Mouse (Mus musculus): ENCODE measurements around the gene Gm26897. TPM values are rescaled to one million over a fixed set of nuclear protein-coding genes. Genes with fewer than 3 reads are reported as not detected.

Gm26897 gene
- polyA plus RNA-seq, 1 experiment from 2014 or later, result not detected

DNA sequence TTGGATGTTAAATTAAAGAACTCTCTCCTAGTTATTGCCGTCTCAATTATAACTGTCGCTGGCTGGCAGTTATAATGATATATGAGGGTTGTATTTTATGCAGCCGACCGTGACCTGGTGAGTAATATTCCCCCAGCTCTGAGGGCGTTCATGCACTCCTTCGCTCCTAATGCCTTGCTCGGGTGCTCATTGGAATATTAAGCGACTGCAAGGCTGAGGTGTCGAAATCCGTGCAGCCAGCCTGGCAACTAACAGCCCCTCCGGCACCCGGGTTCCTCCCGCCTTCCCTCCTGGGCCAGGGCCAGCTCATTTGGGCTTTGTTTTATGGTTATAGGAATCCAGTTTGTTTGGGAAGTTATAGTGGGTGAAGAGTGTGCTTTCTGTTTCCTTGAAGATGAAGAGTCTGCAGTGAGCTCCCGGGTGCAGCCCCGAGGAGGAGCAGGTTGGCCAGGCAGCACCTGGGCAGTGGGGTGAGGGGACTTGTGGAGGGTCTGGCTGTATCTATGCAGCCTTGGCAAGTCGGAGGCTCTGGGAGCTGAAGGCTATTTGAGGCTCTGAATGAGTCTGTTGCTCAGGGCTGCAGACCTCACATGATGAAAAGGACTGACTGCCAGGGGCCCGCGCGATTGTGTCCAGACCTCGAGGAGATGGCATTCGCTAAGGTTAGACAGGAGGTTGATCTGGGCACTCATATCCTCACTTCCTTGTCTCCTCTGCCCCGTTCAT is 8.4 kb upstream of the Gm26897 start:
- 69% methylated on average over 22 of the region's 22 CpGs for WGBS
- Histone ChIP-seq H3K36me3 (no peaks in the 10 kb centered on the region), H3K27me3 (ENCODE audit: low read depth, poor library complexity, severe bottlenecking) (peaks cover 56% of the 10 kb centered on the region), H3K27ac (replicated peaks) (peak overlapping the region; percentile 61; the same call in 1 of the 2 replicates), H3K9me3 (replicated peaks) (peaks cover 6% of the 10 kb centered on the region), H3K4me3 (no peak overlapping the region), H3K4me1 (peaks cover 36% of the 10 kb centered on the region)
- no peak for DNase-seq (ENCODE audit: low spot score)

DNA sequence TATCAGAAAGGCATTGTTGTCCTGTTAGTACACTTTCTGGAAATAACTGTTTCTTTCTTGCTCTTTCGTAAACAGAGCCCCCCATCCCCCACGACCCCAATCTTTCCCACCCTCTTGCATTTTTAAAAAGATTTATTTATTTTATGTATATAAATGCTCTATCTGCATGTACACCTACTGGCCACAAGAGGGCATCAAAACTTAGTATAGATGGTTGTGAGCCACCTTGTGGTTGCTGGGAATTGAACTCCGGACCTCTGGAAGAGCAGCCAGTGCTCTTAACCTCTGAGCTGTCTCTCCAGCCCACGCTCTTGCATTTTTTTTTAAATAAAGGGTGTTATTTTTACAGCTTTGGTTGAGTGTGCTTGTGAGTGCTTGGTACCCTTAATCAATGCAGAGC is 5.3 kb upstream of the Gm26897 start:
- peaks cover 47% of the 10 kb centered on the region for H3K27me3 ChIP-seq (ENCODE audit: low read depth, poor library complexity, severe bottlenecking)
- DNase-seq (ENCODE audit: low spot score), result no peak
- H3K9me3 ChIP-seq (replicated peaks), result peaks cover 6% of the 10 kb centered on the region
- H3K36me3 ChIP-seq, result no peaks in the 10 kb centered on the region
- peaks cover 35% of the 10 kb centered on the region for H3K4me1 ChIP-seq
- no peak overlapping the region for H3K27ac ChIP-seq (replicated peaks)
- WGBS, result 77% methylated on average over 4 of the region's 4 CpGs
- H3K4me3 ChIP-seq, result no peak overlapping the region

DNA sequence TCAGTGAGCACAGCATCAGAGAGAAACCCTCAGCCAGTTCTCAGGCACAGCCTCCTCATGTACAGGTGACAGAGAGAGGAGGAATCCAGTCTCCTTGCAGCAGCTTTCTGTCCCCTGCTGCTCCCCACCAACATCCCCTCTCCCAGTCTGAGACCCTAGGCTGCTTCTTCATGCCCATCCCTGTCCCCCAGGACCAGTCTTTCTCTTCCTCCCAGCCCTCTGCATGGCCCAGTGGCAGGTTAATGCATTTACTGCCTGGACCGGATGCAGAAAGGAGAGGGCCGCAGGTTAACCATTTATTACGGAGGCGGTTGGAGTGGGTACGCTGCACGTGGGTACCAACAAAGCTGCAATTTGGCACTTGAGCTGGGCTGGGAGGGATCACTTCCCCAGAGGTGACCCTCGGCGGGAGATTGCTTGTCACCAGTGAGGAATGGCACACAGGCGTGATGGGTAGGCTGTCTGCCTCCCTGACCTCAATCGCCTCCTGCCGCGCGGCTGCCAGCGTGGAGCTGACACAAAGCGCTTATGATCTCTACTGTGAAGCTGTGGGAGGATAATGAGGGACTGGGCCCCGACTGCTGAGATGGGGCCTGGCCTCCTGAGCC is 3.1 kb upstream of the Gm26897 start:
- Histone ChIP-seq H3K36me3 (peaks cover 11% of the 10 kb centered on the region), H3K4me3 (no peak overlapping the region), H3K27me3 (ENCODE audit: low read depth, poor library complexity, severe bottlenecking) (peaks cover 56% of the 10 kb centered on the region), H3K27ac (replicated peaks) (peak overlapping the region; percentile 72), H3K4me1 (peaks cover 15% of the 10 kb centered on the region), H3K9me3 (replicated peaks) (peaks cover 6% of the 10 kb centered on the region)
- peak; percentile 35 for DNase-seq (ENCODE audit: low spot score)
- WGBS, result 34% methylated on average over 16 of the region's 16 CpGs

DNA sequence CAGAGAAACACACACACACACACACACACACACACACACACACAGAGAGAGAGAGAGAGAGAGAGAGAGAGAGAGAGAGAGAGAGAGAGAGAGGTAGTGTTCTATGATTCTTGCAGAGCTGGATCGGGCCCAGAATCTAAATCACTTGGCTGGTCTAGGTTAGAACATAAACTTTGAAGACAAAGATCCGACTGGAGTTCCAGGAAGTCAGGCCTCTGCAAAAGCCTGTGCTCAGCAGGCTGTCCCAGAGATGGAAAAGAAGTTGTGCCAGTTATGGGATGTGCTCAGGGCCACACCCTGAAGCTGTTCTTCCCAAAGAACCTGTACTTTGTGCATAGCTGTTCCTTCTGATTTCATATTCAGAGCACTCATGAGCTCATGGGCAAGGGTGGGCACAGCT is 1.5 kb upstream of the Gm26897 start:
- Histone ChIP-seq H3K4me3 (no peak overlapping the region), H3K9me3 (replicated peaks) (peaks cover 6% of the 10 kb centered on the region), H3K27me3 (ENCODE audit: low read depth, poor library complexity, severe bottlenecking) (peaks cover 63% of the 10 kb centered on the region), H3K4me1 (peaks cover 12% of the 10 kb centered on the region), H3K36me3 (peaks cover 11% of the 10 kb centered on the region), H3K27ac (replicated peaks) (no peak overlapping the region)
- no peak for DNase-seq (ENCODE audit: low spot score)
- 84% methylated on average over 2 of the region's 2 CpGs for WGBS

DNA sequence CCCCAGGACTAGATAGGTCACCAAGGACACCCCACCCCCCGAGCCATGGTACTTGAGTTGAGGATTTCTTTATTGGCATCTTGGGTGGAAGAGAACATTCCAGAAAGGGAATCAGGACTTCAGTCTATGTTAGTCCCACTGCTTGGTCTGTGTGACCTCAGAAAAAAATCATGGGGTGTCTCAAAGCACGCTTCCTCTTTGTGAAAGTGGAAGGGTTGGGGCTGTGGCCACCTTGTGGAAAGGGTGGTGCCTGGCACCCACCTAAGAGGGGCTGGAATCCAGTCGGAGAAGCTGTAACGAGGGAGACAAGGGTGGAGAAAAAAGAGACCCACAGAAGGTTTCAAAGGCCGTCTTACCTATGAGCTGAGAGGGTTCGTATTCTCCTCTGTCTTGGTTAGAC is 5.8 kb downstream of the Gm26897 start:
- Histone ChIP-seq H3K27ac (replicated peaks) (no peak overlapping the region), H3K4me3 (no peak overlapping the region), H3K27me3 (ENCODE audit: low read depth, poor library complexity, severe bottlenecking) (peaks cover 100% of the 10 kb centered on the region), H3K9me3 (replicated peaks) (no peaks in the 10 kb centered on the region), H3K36me3 (peaks cover 12% of the 10 kb centered on the region), H3K4me1 (peaks cover 38% of the 10 kb centered on the region)
- WGBS, result 80% methylated on average over 6 of the region's 6 CpGs
- DNase-seq (ENCODE audit: low spot score), result no peak

DNA sequence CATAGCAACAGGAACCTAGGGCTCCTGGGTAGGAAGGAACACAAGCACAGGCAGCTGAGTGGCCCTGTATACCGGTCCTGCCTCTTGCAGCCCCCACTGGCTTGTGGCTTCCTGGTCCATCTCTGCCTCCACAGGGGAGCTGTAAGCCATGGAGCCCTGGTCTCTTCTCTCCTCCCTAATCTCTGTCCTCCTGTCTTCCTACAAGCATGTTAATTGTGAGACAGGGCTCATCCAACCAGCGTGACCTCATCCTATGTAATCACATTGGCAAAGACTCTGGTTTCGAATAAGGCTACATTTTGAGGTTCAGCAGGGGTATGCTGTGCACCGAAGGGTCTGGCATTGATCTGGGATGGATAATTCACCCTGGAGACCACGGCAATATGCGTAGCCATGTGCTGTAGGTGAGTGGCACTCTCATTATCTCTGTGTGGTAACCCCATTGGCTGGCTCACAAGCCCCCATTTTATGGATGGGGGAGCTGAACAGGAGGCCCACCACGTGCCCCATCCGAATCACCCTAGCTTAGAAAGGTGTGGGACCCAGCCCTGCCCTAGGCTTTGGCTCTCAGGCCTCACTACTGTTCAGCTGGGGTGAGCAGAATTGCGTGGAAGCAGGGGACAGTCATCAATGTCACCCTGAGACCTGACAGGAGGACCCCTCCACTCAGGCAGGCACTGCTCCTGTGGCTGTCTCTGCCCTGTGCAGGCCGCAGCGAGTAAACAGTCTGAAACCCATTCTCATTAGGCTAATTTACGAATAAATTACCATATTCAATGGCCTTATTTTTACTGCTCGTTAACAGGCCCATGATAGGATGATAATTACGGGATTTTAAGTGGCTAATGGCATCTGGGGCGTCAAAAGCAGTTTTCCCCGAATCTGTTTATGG is 6.9 kb downstream of the Gm26897 start:
- Histone ChIP-seq H3K9me3 (replicated peaks) (no peaks in the 10 kb centered on the region), H3K4me3 (no peak overlapping the region), H3K27ac (replicated peaks) (peak overlapping the region; percentile 49), H3K36me3 (peaks cover 17% of the 10 kb centered on the region), H3K27me3 (ENCODE audit: low read depth, poor library complexity, severe bottlenecking) (peaks cover 100% of the 10 kb centered on the region), H3K4me1 (peaks cover 38% of the 10 kb centered on the region)
- 17% methylated on average over 16 of the region's 16 CpGs for WGBS
- DNase-seq (ENCODE audit: low spot score), result peak; percentile 34

DNA sequence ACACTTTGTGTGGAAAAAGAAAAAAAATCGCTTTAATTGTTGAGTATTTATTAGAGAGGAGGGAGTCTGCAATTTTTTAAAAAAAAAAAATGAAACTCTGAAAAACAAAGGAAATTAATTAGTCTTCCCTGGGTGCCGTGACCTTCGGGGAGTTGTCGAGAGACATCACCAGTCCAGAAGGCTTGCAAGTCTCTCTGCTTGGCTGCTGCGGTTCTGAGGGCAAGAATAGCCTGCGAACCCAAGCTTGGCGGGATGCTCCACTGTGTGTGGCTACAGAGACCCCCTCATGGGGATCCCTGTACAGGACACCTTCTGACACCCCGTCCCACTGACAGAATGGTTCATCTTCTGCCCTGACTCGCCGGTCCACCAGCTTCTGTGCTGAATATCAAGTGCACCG is 7.6 kb downstream of the Gm26897 start:
- peaks cover 100% of the 10 kb centered on the region for H3K27me3 ChIP-seq (ENCODE audit: low read depth, poor library complexity, severe bottlenecking)
- H3K4me3 ChIP-seq, result no peak overlapping the region
- H3K27ac ChIP-seq (replicated peaks), result no peak overlapping the region
- no peaks in the 10 kb centered on the region for H3K9me3 ChIP-seq (replicated peaks)
- peaks cover 38% of the 10 kb centered on the region for H3K4me1 ChIP-seq
- 5% methylated on average over 11 of the region's 11 CpGs for WGBS
- peaks cover 23% of the 10 kb centered on the region for H3K36me3 ChIP-seq
- no peak for DNase-seq (ENCODE audit: low spot score)

DNA sequence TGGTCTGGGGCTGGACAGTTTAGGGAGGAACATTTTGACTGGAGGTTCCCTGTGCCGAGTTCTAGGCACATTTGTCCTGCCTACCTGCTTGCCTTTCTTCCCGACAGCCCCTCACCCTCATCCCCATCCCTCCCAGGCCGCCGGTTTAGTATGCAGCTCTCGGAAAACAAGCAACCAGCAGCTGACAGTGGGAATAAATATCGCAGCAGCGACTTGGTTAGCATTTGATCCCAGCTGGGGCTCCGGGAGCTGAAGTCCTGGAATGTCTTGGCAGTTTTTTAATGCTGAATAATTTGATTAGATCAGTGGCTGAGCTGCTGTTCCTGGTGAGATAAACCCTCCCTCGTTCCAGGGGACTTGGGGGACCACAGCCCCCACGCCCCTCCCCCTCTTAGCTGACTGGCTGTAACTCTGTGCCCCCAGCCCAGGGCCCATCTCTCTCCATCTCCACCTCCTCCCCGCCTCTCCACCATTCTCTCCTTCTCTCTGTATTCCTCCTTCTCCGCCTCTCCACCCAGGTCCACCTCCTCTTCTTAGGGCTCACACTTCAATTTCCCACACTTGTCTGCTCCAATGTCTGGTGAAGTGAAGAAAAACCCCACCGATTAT is 8.7 kb downstream of the Gm26897 start:
- 14% methylated on average over 13 of the region's 13 CpGs for WGBS
- DNase-seq (ENCODE audit: low spot score), result no peak
- peaks cover 93% of the 10 kb centered on the region for H3K27me3 ChIP-seq (ENCODE audit: low read depth, poor library complexity, severe bottlenecking)
- H3K4me1 ChIP-seq, result peaks cover 38% of the 10 kb centered on the region
- peak overlapping the region; percentile 18; the same call in 1 of the 2 replicates for H3K27ac ChIP-seq (replicated peaks)
- H3K9me3 ChIP-seq (replicated peaks), result no peaks in the 10 kb centered on the region
- H3K4me3 ChIP-seq, result no peak overlapping the region
- H3K36me3 ChIP-seq, result peaks cover 28% of the 10 kb centered on the region

DNA sequence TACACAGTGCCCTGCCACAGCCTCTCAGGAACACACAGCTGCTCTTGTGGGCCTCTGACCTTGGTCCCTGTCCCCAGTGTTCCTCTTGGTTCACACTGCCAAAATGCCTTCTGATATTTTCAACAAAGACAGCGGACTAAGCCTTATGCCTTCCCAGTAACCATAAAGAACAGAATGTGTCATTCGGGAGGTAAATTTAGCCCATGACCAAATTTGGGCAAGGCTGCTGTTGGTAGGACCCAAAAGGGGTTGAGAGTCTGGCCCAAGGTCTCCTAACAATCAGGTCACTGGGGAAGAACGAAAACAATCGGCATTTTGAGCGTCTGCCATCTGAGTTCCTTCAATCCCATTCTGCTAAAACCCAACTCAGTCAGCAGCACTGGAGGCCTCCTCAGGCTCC is 15.9 kb downstream of the Gm26897 start:
- peaks cover 21% of the 10 kb centered on the region for H3K36me3 ChIP-seq
- 89% methylated on average over 5 of the region's 5 CpGs for WGBS
- peak overlapping the region; percentile 4; the same call in 1 of the 2 replicates for H3K27ac ChIP-seq (replicated peaks)
- peaks cover 67% of the 10 kb centered on the region for H3K27me3 ChIP-seq (ENCODE audit: low read depth, poor library complexity, severe bottlenecking)
- no peak overlapping the region for H3K4me3 ChIP-seq
- no peak for DNase-seq (ENCODE audit: low spot score)
- peaks cover 16% of the 10 kb centered on the region for H3K4me1 ChIP-seq
- no peaks in the 10 kb centered on the region for H3K9me3 ChIP-seq (replicated peaks)

DNA sequence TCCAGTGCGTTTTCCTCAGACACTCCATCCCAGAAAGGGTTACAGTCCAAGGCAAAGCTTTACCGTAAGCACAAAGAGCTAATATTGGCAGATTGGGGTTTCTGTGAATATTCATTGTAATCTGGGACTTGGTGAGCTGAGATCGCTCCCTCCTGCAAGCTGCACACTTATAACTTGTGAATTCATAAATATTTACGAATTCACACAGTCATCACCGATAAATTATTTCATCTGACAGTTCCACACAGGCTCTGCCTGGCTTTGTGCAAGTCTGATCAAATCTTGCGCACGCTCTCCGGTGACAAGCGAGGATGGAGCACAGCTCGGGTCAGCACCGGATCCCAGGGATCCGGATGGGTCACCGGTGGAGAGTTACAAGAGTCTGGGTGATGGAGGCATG is 16.4 kb downstream of the Gm26897 start:
- peak overlapping the region; percentile 33 for H3K27ac ChIP-seq (replicated peaks)
- DNase-seq (ENCODE audit: low spot score), result no peak
- WGBS, result 89% methylated on average over 13 of the region's 13 CpGs

DNA sequence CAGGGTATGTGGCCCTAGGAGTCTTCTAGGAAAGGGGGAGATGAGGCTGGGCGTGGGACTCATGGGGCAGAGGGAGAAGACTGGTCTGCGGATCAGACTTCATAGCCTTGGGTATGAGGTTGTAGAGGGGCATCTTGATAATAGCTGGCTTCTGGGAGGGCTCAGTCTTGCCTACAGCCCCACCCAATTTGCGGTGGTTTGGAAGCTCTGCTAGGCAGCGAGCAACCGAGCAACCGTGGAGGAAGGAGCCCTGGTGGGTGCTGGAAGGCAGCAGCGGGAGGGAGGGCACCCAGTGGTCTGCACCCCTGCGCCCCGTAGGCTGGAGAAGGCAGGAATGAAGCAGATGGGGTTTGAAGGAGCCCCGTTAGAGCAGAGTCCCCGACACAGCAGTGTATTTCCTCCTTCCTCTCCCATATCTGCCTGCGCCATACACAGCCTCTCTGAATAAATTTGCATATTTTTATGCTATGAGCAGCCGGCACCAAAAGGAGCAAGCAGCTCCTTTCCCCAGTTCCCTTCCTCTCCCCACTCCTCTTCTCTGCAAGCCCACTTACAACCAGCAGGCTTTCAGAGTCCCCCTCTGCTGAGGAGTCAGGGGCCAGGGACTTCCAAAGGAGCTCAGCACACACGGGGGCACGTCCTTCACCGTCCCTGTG is 20.9 kb downstream of the Gm26897 start:
- Histone ChIP-seq H3K36me3 (peaks cover 9% of the 10 kb centered on the region), H3K9me3 (replicated peaks) (peaks cover 9% of the 10 kb centered on the region; the same call in 1 of the 2 replicates), H3K27me3 (ENCODE audit: low read depth, poor library complexity, severe bottlenecking) (peaks cover 27% of the 10 kb centered on the region), H3K4me3 (peak overlapping the region; percentile 42), H3K27ac (replicated peaks) (peak overlapping the region; percentile 85), H3K4me1 (peaks cover 33% of the 10 kb centered on the region)
- DNase-seq (ENCODE audit: low spot score), result peak; percentile 29
- 35% methylated on average over 16 of the region's 16 CpGs for WGBS

More for the DNA sequence above, 16.4 kb downstream of the Gm26897 start:
- no peak overlapping the region for H3K4me3 ChIP-seq
- H3K36me3 ChIP-seq, result peaks cover 16% of the 10 kb centered on the region; the same call in 1 of the 2 replicates
- peaks cover 63% of the 10 kb centered on the region for H3K27me3 ChIP-seq (ENCODE audit: low read depth, poor library complexity, severe bottlenecking)
- H3K9me3 ChIP-seq (replicated peaks), result no peaks in the 10 kb centered on the region
- peaks cover 21% of the 10 kb centered on the region for H3K4me1 ChIP-seq

DNA sequence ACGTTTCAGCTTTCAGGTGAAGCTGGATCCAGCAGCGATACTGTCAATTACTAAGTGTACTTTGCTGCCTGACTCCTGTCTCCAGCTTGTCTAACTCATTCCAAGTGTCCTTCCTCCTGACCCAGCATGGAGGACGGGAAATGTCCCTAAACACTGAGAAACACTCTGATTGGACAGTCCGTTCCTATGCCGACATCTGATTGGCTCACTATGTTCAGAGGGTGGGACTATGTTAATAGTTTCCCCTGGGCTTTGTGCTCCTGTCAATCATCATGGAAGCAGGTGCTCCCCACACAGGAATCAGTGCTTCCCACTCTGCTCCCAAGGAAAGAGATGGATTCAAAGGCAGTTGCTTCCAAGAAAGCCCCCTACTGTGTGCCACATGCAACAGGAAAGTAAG is 21.6 kb downstream of the Gm26897 start:
- Histone ChIP-seq H3K9me3 (replicated peaks) (peaks cover 9% of the 10 kb centered on the region; the same call in 1 of the 2 replicates), H3K4me1 (peaks cover 36% of the 10 kb centered on the region), H3K27ac (replicated peaks) (peak overlapping the region; percentile 85), H3K4me3 (peak overlapping the region; percentile 42), H3K36me3 (peaks cover 9% of the 10 kb centered on the region), H3K27me3 (ENCODE audit: low read depth, poor library complexity, severe bottlenecking) (peaks cover 24% of the 10 kb centered on the region)
- DNase-seq (ENCODE audit: low spot score), result peak; percentile 80
- 8% methylated on average over 5 of the region's 5 CpGs for WGBS
